Mouse (Mus musculus): ENCODE results near the gene Plk5. TPM values are rescaled to one million over a fixed set of nuclear protein-coding genes. Genes with fewer than 3 reads are reported as not detected.
A peak's percentile ranks its signal among the peaks of the same experiment; 100 is the strongest.

The Plk5 gene
- polyA plus RNA-seq, 2 experiments, result 0.48 to 1.9 TPM

GRCm38 (mm10) chr10:80400704-80401161 lies 44.5 kb downstream of the Plk5 start:
- Histone ChIP-seq H3K9ac (ENCODE audit: low read depth, low read length, severe bottlenecking) (0 out of 2 replicates have a peak overlapping the region, but pooled peaks have one; percentile 40), H3K4me3 (replicated peaks; ENCODE audit: low read length) (peak overlapping the region; percentile 83)
- TF ChIP-seq POLR2A (IDR thresholded peaks at IDR 0.05; ENCODE audit: borderline replicate concordance, extremely low read depth, insufficient read depth, insufficient read length), result no peak

GRCm38 (mm10) chr10:80403044-80403692 lies 46.9 kb downstream of the Plk5 start:
- Histone ChIP-seq H3K27ac (replicated peaks; ENCODE audit: low read depth, low read length) (no peak overlapping the region), H3K9me3 (ENCODE audit: control insufficient read depth, low read length) (no peaks in the 10 kb centered on the region), H3K27me3 (ENCODE audit: control insufficient read depth, insufficient read depth, low read length) (no peaks in the 10 kb centered on the region), H3K36me3 (ENCODE audit: control insufficient read depth, insufficient read depth, low read length) (peaks cover 32% of the 10 kb centered on the region), H3K4me3 (replicated peaks; ENCODE audit: low read length) (no peak overlapping the region), H3K4me1 (ENCODE audit: control insufficient read depth, insufficient read depth, low read length) (peaks cover 19% of the 10 kb centered on the region), H3K9ac (ENCODE audit: low read depth, low read length, severe bottlenecking) (no peak overlapping the region), H3K4me2 (replicated peaks; ENCODE audit: low read depth, low read length, severe bottlenecking) (no peak overlapping the region)
- ATAC-seq (ENCODE audit: low FRiP score, low read depth) (no peak), DNase-seq (ENCODE audit: low spot score) (no peak)
- 93% methylated on average over 4 of the region's 4 CpGs for WGBS
- TF ChIP-seq POLR2A (IDR thresholded peaks at IDR 0.05; ENCODE audit: borderline replicate concordance, extremely low read depth, insufficient read depth, insufficient read length), result no peak

More at GRCm38 (mm10) chr10:80400704-80401161, 44.5 kb downstream of the Plk5 start:
- no peaks in the 10 kb centered on the region for H3K27me3 ChIP-seq (ENCODE audit: control insufficient read depth, insufficient read depth, low read length)
- no peak overlapping the region; the same call in 1 of the 2 replicates for H3K27ac ChIP-seq (replicated peaks; ENCODE audit: low read depth, low read length)
- ATAC-seq (ENCODE audit: low FRiP score, low read depth) (no peak), DNase-seq (ENCODE audit: low spot score) (no peak)
- H3K4me2 ChIP-seq (replicated peaks; ENCODE audit: low read depth, low read length, severe bottlenecking), result peak overlapping the region; percentile 53; the same call in 1 of the 2 replicates
- H3K36me3 ChIP-seq (ENCODE audit: control insufficient read depth, insufficient read depth, low read length), result peaks cover 49% of the 10 kb centered on the region
- 79% methylated on average over 4 of the region's 4 CpGs for WGBS
- no peaks in the 10 kb centered on the region for H3K9me3 ChIP-seq (ENCODE audit: control insufficient read depth, low read length)
- H3K4me1 ChIP-seq (ENCODE audit: control insufficient read depth, insufficient read depth, low read length), result peaks cover 23% of the 10 kb centered on the region

- H3K36me3 ChIP-seq (ENCODE audit: control insufficient read depth, insufficient read depth, low read length), result peaks cover 50% of the 10 kb centered on the region
- peak overlapping the region; percentile 83 for H3K4me2 ChIP-seq (replicated peaks; ENCODE audit: low read depth, low read length, severe bottlenecking)
- peak overlapping the region; percentile 85 for H3K4me3 ChIP-seq (replicated peaks; ENCODE audit: low read length)
- ATAC-seq (ENCODE audit: low FRiP score, low read depth) (no peak), DNase-seq (ENCODE audit: low spot score) (no peak)
- H3K27me3 ChIP-seq (ENCODE audit: control insufficient read depth, insufficient read depth, low read length), result no peaks in the 10 kb centered on the region
- 59% methylated on average over 10 of the region's 10 CpGs for WGBS
- H3K9me3 ChIP-seq (ENCODE audit: control insufficient read depth, low read length), result no peaks in the 10 kb centered on the region
- no peak overlapping the region for H3K27ac ChIP-seq (replicated peaks; ENCODE audit: low read depth, low read length)
- peaks cover 13% of the 10 kb centered on the region for H3K4me1 ChIP-seq (ENCODE audit: control insufficient read depth, insufficient read depth, low read length)
- H3K9ac ChIP-seq (ENCODE audit: low read depth, low read length, severe bottlenecking), result peak overlapping the region; percentile 77
- no peak for TF ChIP-seq POLR2A (IDR thresholded peaks at IDR 0.05; ENCODE audit: borderline replicate concordance, extremely low read depth, insufficient read depth, insufficient read length)
Measured at GRCm38 (mm10) chr10:80405481-80406173, 49.4 kb downstream of the Plk5 start.

- no peaks in the 10 kb centered on the region for H3K27me3 ChIP-seq (ENCODE audit: control insufficient read depth, insufficient read depth, low read length)
- H3K36me3 ChIP-seq (ENCODE audit: control insufficient read depth, insufficient read depth, low read length), result peaks cover 53% of the 10 kb centered on the region
- H3K9ac ChIP-seq (ENCODE audit: low read depth, low read length, severe bottlenecking), result peak within 1 kb of the TSS; percentile 77
- H3K4me2 ChIP-seq (replicated peaks; ENCODE audit: low read depth, low read length, severe bottlenecking), result peak within 1 kb of the TSS; percentile 83
- peak; percentile 80 for ATAC-seq (ENCODE audit: low FRiP score, low read depth)
- TF ChIP-seq POLR2A (IDR thresholded peaks at IDR 0.05; ENCODE audit: borderline replicate concordance, extremely low read depth, insufficient read depth, insufficient read length), result 0 out of 2 replicates have a peak, but pooled peaks have one; percentile 14
- H3K4me1 ChIP-seq (ENCODE audit: control insufficient read depth, insufficient read depth, low read length), result peaks cover 13% of the 10 kb centered on the region
- peak within 1 kb of the TSS; percentile 72 for H3K27ac ChIP-seq (replicated peaks; ENCODE audit: low read depth, low read length)
- peak within 1 kb of the TSS; percentile 85 for H3K4me3 ChIP-seq (replicated peaks; ENCODE audit: low read length)
- H3K9me3 ChIP-seq (ENCODE audit: control insufficient read depth, low read length), result no peaks in the 10 kb centered on the region
- DNase-seq (ENCODE audit: low spot score), result peak; percentile 93
- 2% methylated on average over 27 of the region's 27 CpGs for WGBS
Measured at GRCm38 (mm10) chr10:80406684-80407501, 50.6 kb downstream of the Plk5 start, which contains the start of gene Uqcr11. Uqcr11 (minus strand) TSS chr10:80406830.

GRCm38 (mm10) chr10:80407924-80408323 lies 51.7 kb downstream of the Plk5 start:
- Histone ChIP-seq H3K4me3 (replicated peaks; ENCODE audit: low read length) (0 out of 2 replicates have a peak overlapping the region, but pooled peaks have one; percentile 85), H3K4me2 (replicated peaks; ENCODE audit: low read depth, low read length, severe bottlenecking) (no peak overlapping the region), H3K9ac (ENCODE audit: low read depth, low read length, severe bottlenecking) (no peak overlapping the region), H3K36me3 (ENCODE audit: control insufficient read depth, insufficient read depth, low read length) (peaks cover 53% of the 10 kb centered on the region), H3K4me1 (ENCODE audit: control insufficient read depth, insufficient read depth, low read length) (peaks cover 13% of the 10 kb centered on the region), H3K9me3 (ENCODE audit: control insufficient read depth, low read length) (no peaks in the 10 kb centered on the region), H3K27ac (replicated peaks; ENCODE audit: low read depth, low read length) (no peak overlapping the region), H3K27me3 (ENCODE audit: control insufficient read depth, insufficient read depth, low read length) (no peaks in the 10 kb centered on the region)
- no peak for TF ChIP-seq POLR2A (IDR thresholded peaks at IDR 0.05; ENCODE audit: borderline replicate concordance, extremely low read depth, insufficient read depth, insufficient read length)
- no peak for ATAC-seq (ENCODE audit: low FRiP score, low read depth)
- DNase-seq (ENCODE audit: low spot score), result no peak
- 37% methylated on average over 4 of the region's 4 CpGs for WGBS
